Mouse (Mus musculus): ENCODE measurements around the gene Pramel1.

DNA sequence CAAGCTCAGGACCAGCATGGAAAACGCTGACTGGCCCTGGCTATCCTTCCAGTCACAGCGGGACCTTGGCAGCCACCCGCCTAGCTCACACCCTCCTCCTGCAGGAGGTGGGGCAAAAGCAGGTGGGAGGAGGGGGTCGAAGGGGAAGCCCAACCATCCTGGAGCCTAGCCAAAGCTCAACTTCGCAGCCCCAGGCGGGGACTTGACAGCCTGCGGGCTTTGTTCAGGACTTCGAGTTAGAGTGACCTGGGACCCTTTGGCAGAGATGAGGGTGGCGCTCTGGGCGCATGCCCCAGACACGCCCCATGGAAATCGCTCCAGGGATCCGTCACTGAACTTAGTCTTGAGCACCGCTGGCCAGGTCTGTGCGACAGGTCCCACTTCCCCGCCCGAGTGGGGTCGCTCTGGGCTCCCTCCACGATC, 44.7 kb upstream of the Pramel1 start, which contains the start of gene Lrrc38:
- no peak for TF ChIP-seq CTCF (IDR thresholded peaks at IDR 0.05; ENCODE audit: control insufficient read depth, insufficient read depth, insufficient replicate concordance, low read depth, low read length)
- no peak for TF ChIP-seq POLR2A (IDR thresholded peaks at IDR 0.05; ENCODE audit: control insufficient read depth, low read depth, low read length)
